Mouse (Mus musculus): ENCODE data around the gene Fras1.

GRCm38 (mm10) chr5:96498083-96498482, 124.3 kb downstream of the Fras1 start:
- TF ChIP-seq CTCF (IDR thresholded peaks at IDR 0.05; ENCODE audit: low read depth): no peak
- TF ChIP-seq EP300 (IDR thresholded peaks at IDR 0.05; ENCODE audit: low read depth): no peak

All from heart, postnatal 0 days (tissue).